Mouse (Mus musculus): ENCODE data around the gene Naip2.

Naip2 gene

DNA sequence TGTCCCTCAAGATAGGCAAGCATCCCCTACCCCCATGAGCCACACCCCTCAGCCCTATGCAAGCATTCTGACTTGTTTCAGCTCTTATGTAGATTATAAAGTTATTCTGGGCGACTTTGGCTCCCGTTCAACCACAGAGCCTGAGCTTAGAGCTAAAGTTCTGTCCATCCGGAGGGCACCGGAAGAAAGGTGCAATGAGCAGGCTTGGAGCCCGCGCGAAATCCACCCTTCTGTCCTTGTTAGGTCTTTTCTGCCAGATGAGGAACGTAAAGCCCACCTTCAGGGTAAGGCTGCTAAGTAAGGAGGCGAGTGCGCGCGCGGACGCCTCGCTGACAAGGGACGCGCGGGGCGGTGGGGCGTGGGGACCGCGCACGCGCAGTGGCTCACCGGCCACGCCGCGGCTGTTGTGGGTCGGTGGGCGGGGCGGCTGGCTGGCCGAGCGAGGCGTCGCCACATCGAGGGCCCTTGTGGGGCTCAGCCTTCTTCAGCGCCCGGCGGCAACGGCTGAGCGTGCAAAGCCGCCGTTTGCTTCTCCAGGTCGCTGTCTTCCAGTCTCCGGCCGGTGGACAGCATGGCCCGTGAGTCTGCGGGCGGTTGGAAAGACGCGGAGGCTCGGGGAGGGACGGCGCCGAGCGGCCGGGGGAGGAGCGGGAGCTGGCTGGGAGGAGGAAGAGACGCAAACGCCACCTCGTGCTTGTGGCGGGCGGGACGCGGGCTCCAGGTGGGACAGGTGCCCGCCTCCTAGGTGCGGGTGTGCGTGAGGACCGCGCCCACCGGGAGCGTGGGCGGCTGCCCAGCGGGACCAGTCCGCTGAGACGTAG is 94.0 kb downstream of the Naip2 start, which contains the start of gene Serf1:
TSS of gene Serf1 (plus strand) at position 361 of the 821 bp plus-strand sequence.
- DNase-seq = peak; percentile 77

- peak; percentile 92 for DNase-seq
These were observed 98.1 kb downstream of the Naip2 start, which contains the start of gene Bdp1 for GRCm38 (mm10) chr13:100103748-100104254. TSS of gene Bdp1 (minus strand) at chr13:100104070.

- no peak for DNase-seq
These were observed 98.7 kb downstream of the Naip2 start for GRCm38 (mm10) chr13:100103052-100103658.

DNA sequence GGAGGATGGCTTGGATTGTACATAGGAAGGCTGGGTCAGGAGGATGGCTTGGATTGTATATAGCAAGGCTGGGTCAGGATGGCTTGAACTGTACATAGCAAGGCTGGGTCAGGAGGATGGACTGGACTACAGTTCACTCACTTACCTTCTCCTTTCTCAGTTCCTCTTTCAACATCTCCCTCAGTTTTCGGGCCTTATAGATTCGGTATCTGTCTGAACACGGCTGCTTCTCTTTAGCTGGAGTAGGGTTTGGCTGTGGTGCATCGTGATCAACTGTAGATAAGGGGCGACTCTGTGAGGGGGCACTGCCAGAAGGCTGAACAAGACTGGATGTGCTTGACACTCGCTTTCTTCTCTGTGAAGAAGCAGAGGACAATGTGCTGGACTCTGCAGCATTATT is 103.1 kb downstream of the Naip2 start:
- no peak for DNase-seq
